Mouse (Mus musculus) limb, embryonic 11.5 days (tissue): ENCODE measurements around the gene Syngr4. TPM values are rescaled to one million over a fixed set of nuclear protein-coding genes. Genes with fewer than 3 reads are reported as not detected.
A peak's percentile ranks its signal among the peaks of the same experiment; 100 is the strongest.

Source experiments
- ATAC-seq: fragments of 200-750 bp; cut with Nextera tagmentation; 2 replicates; pipeline ENCODE4 v1.8.0; 2017; ENCODE audit warnings: low read depth; ENCODE audit not compliant: insufficient number of reproducible peaks, low FRiP score, low TSS enrichment
- DNase-seq: peaks from one replicate; pipeline ENCODE4 v3.0.0-alpha.2; 2015; ENCODE audit warnings: low spot score
- H3K27ac ChIP-seq: fragments of 300-500 bp; sonication (generic); replicated peaks from 2 replicates; pipeline ENCODE4 v1.5.1; 2014; ENCODE audit warnings: low read depth, mild to moderate bottlenecking, low read length
- H3K27me3 ChIP-seq: fragments of 300-500 bp; sonication (generic); 2 replicates; pipeline ENCODE4 v1.6.1; 2014; ENCODE audit warnings: mild to moderate bottlenecking, low read length, mixed read lengths; ENCODE audit not compliant: control insufficient read depth, insufficient read depth
- H3K36me3 ChIP-seq: fragments of 300-500 bp; sonication (generic); 2 replicates; pipeline ENCODE4 v1.6.1; 2014; ENCODE audit warnings: mild to moderate bottlenecking, low read length, moderate library complexity, mixed read lengths; ENCODE audit not compliant: control insufficient read depth, insufficient read depth
- H3K4me1 ChIP-seq: fragments of 300-500 bp; sonication (generic); 2 replicates; pipeline ENCODE4 v1.6.1; 2014; ENCODE audit warnings: low read length, mixed read lengths; ENCODE audit not compliant: control insufficient read depth, insufficient read depth
- H3K4me2 ChIP-seq: fragments of 300-500 bp; sonication (generic); 2 replicates; pipeline ENCODE4 v1.6.1; 2014; ENCODE audit warnings: low read depth, mild to moderate bottlenecking, moderate library complexity; ENCODE audit not compliant: severe bottlenecking
- H3K4me3 ChIP-seq: fragments of 300-500 bp; sonication (generic); 2 replicates; pipeline ENCODE4 v1.5.1; 2014; ENCODE audit warnings: low read depth, low read length
- H3K9ac ChIP-seq: fragments of 300-500 bp; sonication (generic); 2 replicates; pipeline ENCODE4 v1.6.1; 2014; ENCODE audit warnings: mild to moderate bottlenecking, low read length
- H3K9me3 ChIP-seq: fragments of 300-500 bp; sonication (generic); 2 replicates; pipeline ENCODE4 v1.6.1; 2016; ENCODE audit warnings: low read length; ENCODE audit not compliant: control insufficient read depth
- WGBS: fragments of 180-500 bp; shearing (Covaris S2); extraction: QIAGEN DNeasy Blood & Tissue Kit; methylation state at CpG from one replicate; pipeline ENCODE4 v1.1.7; 2014; 5-methylcytosine and 5-hydroxymethylcytosine counted together
- polyA plus RNA-seq: library from polyadenylated mRNA; unstranded; fragments of >200 nt; fragmentation: Nextera tagmentation; extraction: Ambion mirVana; gene quantifications from 2 replicates; pipeline ENCODE4 v1.2.1, GENCODE M21; 2014

The Syngr4 gene
- polyA plus RNA-seq, 1 experiment from 2014 or later = 1.8 TPM

DNA sequence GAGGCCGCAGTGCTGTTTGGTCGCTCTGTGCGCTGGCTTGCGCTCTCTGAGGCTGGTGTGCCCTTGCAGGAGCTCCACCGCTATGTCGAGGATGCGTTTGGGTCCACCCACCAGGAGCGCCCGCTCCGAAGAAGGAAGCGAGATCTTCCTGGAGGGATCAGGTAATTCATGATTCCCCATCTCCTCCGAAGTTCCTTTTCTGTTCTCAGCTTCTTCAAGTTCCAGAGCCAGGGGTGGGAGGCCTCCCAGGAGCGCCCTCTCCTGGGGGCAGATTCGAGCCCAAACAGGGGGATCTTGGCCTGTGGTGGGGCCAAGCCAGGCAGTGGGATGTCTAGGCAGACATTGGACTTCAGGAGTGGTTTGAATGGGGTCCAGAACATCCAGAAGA, 27.9 kb upstream of the Syngr4 start:
- DNase-seq = peak; percentile 61
- 11% methylated on average over 14 of the region's 14 CpGs for WGBS
- no peak overlapping the region for H3K9ac ChIP-seq
- peaks cover 19% of the 10 kb centered on the region for H3K4me1 ChIP-seq
- H3K4me3 ChIP-seq = peak overlapping the region; percentile 31
- no peaks in the 10 kb centered on the region for H3K9me3 ChIP-seq
- no peaks in the 10 kb centered on the region for H3K27me3 ChIP-seq
- no peak overlapping the region for H3K27ac ChIP-seq
- no peaks in the 10 kb centered on the region for H3K36me3 ChIP-seq
- H3K4me2 ChIP-seq = peak overlapping the region; percentile 56
- ATAC-seq = no peak

DNA sequence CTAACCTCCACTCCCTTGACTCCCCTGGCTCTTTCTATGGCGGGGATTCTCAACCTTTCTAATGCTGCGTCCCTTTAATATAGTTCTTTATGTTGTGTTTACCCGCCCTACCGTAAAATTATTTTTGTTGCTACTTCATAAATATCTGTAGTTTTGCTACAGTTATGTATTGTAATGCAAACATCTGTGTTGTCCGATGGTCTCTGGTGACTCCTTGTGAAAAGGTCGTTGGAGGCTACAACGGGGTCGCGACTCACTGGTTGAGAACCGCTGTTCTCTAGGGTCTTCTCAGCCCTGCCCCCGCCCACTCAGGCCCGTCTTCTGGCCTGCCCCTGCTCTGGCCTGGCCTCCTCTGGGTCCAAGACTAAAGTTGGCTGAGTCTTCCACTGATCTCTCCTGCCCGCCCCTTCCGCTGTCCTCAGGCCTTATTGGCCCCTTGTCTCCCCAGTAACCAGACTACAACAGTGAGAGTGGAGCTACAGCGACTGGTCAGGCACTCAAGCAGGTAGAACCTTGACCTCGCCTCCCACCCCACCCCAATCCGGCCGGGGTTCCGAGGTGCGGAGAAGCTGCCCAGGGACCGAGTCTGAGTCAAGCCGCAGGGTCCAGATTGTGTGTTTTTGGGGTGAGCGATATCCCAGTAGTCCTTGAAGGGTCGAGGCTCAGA, 27.4 kb upstream of the Syngr4 start, which contains the start of gene Ccdc114:
Gene Ccdc114 (plus strand): TSS at position 311 of the 667 bp plus-strand sequence.
- no peak within 1 kb of the TSS; the same call in 1 of the 2 replicates for H3K9ac ChIP-seq
- peak; percentile 67 for DNase-seq
- no peaks in the 10 kb centered on the region for H3K9me3 ChIP-seq
- no peaks in the 10 kb centered on the region for H3K36me3 ChIP-seq
- no peaks in the 10 kb centered on the region for H3K27me3 ChIP-seq
- H3K4me3 ChIP-seq = peak within 1 kb of the TSS; percentile 31
- WGBS = 4% methylated on average over 24 of the region's 24 CpGs
- H3K4me2 ChIP-seq = peak within 1 kb of the TSS; percentile 56
- peaks cover 19% of the 10 kb centered on the region for H3K4me1 ChIP-seq
- ATAC-seq = peak; percentile 14; the same call in 1 of the 2 replicates
- H3K27ac ChIP-seq = peak within 1 kb of the TSS; percentile 75

DNA sequence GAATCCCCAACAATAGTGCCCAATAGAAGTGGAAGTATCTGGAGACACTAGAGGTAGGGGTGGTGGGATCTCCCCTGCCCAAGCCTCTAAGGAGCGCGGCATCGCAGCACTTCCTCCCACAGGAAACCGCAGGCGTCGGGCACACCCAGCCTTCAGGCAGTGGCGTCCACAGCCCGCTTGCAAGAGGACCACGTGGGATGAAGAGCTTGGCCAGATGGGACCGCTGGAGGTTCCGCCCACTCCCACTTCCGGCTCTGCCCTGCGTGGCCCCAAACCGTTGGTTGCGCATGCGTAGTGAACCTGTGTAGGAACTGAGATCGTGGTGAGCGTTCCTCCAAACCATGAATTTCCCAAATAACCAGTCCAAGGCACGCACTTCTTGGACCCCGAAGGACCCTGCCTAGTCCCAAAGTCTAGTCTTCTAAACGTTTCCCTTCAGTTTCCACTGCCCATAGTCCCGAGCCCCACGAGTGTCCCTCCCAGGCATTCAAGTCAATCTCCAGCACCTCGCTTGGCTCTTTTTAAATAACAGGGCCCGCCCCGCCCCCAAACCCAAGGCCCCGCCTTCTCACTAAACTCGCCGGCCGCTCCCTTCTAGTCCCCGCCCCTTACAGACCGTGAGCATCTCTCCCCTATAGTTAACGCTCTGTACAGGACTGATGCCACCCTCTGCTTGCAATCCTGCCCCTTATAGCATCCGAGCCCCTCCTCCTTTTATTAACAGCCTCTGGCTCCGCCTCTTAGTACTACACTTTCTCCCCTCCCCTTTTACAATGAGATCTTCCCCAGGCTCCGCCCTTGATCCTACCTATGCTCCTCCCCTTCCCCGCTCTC, 26.6 kb upstream of the Syngr4 start:
- H3K4me3 ChIP-seq = peak overlapping the region; percentile 31
- no peaks in the 10 kb centered on the region for H3K27me3 ChIP-seq
- DNase-seq (peak; percentile 95), ATAC-seq (peak; percentile 87)
- H3K9ac ChIP-seq = no peak overlapping the region; the same call in 1 of the 2 replicates
- H3K4me1 ChIP-seq = peaks cover 19% of the 10 kb centered on the region
- peak overlapping the region; percentile 75 for H3K27ac ChIP-seq
- no peaks in the 10 kb centered on the region for H3K9me3 ChIP-seq
- no peaks in the 10 kb centered on the region for H3K36me3 ChIP-seq
- peak overlapping the region; percentile 56 for H3K4me2 ChIP-seq
- 2% methylated on average over 37 of the region's 37 CpGs for WGBS

DNA sequence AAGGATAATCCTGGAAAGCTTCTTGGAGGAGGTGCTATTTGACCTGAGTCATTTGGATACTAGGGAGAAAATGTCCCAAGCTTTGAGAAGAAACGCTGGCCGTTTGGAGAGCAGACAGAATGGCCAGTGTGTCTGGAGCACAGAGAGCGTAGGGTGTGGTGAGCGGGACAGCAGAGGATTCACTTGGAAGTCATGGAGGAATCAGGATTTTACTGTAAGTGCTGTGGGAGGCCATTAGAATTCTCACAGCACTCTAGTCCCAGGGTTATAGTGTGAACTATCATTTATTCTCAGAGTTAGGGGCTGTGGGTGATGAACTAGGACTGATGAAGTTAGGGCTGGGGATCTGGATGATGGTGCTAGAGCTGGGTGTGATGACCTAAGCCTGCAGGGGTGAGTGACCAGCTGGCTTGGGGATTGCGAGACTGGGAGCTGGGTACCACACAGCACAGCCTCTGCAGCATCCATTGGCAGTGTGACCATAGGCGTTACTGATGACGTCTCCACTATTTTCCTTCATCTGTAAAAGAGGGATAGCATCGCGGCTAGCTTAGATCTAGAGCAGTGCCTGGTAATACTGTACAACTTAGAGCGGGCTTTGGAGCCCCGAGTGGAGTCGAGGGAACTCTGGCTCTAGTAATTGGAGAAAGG, 25.6 kb upstream of the Syngr4 start:
- Histone ChIP-seq H3K4me3 (no peak overlapping the region), H3K27me3 (no peaks in the 10 kb centered on the region), H3K4me2 (no peak overlapping the region; the same call in none of the 2 replicates), H3K4me1 (peaks cover 29% of the 10 kb centered on the region), H3K9me3 (no peaks in the 10 kb centered on the region), H3K27ac (peak overlapping the region; percentile 75), H3K9ac (peak overlapping the region; percentile 34; the same call in 1 of the 2 replicates), H3K36me3 (no peaks in the 10 kb centered on the region)
- DNase-seq = no peak
- 80% methylated on average over 12 of the region's 12 CpGs for WGBS
- no peak for ATAC-seq

DNA sequence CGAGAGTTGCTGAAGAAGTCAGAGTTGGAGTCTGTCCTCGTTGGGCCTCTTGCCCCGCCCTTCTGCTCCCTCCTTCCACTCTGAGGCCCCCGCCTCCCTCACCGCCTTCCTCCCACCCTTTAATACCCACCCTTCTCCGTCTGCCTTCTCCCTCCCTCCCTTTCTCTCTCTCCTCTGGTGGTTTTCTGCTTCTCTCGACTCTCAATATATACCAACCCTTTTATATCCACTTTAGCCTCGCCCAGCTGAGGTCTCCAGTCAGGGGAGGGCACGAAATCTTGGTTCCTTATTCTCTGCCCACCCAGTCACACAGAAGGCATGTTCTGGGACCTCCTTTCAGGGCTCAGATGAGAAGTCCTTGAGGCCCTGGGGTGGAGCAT, 24.7 kb upstream of the Syngr4 start, which contains the start of gene Emp3:
Gene Emp3 (minus strand): TSS at position 163 of the 380 bp plus-strand sequence.
- H3K9ac ChIP-seq = peak within 1 kb of the TSS; percentile 35
- peak within 1 kb of the TSS; percentile 43 for H3K4me2 ChIP-seq
- H3K9me3 ChIP-seq = no peaks in the 10 kb centered on the region
- H3K36me3 ChIP-seq = no peaks in the 10 kb centered on the region
- 40% methylated on average over 9 of the region's 9 CpGs for WGBS
- no peak for ATAC-seq
- DNase-seq = no peak
- H3K27me3 ChIP-seq = no peaks in the 10 kb centered on the region
- peak within 1 kb of the TSS; percentile 16 for H3K4me3 ChIP-seq
- peak within 1 kb of the TSS; percentile 75; the same call in 1 of the 2 replicates for H3K27ac ChIP-seq
- peaks cover 38% of the 10 kb centered on the region for H3K4me1 ChIP-seq

DNA sequence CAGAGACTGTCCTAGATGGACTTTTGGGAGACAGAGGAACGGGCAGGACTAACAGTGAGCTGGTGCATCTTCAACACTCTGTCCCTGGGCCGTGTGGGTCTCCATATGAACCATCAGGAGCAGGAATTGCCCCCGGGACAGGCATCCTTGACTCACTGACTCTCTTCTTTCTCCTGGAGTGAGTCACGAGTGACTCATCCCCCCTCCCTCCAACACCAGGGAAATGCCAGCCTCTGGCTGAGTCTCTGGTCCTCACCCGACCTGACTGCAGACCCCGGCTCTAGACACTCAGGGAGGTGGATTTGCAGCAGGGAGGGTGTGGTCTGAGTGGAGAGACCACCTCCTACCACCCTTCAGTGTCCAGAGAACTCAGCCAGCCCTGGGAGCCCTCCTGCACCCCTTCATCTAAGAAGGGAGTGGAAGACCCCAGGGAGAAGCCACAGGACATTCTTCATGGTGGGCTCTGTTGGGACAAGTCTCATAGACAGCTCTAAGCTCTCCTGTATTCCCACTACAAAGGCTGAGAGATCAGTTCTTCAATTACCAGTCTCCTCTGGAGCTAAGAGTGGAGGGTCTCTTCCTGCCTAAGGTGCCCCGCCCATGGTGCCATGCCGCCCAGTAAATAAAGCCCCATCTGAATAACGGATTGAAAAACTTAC, 24.2 kb upstream of the Syngr4 start:
- no peak for DNase-seq
- peak overlapping the region; percentile 35 for H3K9ac ChIP-seq

DNA sequence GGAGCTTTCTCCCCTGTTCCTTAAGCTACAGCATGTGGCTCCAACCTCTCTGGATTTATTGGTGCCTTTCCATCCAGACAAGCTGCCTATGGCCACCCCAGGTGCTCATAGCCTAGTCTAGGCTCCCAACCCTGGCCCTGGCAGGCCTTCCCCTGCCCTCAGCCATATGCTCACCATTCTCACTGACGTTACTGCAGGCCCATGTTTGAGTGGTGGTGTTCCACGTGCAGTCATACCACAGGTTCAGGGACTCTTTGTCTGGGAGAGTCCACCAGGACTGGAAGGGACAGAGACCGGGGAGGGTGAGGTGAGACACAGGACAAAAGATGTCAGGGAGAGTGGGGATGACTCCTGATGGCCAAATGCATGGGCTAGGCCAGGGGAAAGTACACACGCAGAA, 23.2 kb upstream of the Syngr4 start:
- no peaks in the 10 kb centered on the region for H3K9me3 ChIP-seq
- H3K36me3 ChIP-seq = no peaks in the 10 kb centered on the region
- no peak overlapping the region for H3K4me2 ChIP-seq
- no peak overlapping the region for H3K27ac ChIP-seq
- H3K9ac ChIP-seq = no peak overlapping the region
- ATAC-seq (no peak), DNase-seq (no peak)
- H3K4me3 ChIP-seq = no peak overlapping the region
- H3K4me1 ChIP-seq = peaks cover 44% of the 10 kb centered on the region
- 77% methylated on average over 4 of the region's 4 CpGs for WGBS
- H3K27me3 ChIP-seq = no peaks in the 10 kb centered on the region

More for the DNA sequence above, 24.2 kb upstream of the Syngr4 start:
- 37% methylated on average over 9 of the region's 9 CpGs for WGBS
- Histone ChIP-seq H3K4me2 (peak overlapping the region; percentile 43), H3K4me3 (peak overlapping the region; percentile 16), H3K36me3 (no peaks in the 10 kb centered on the region), H3K27ac (no peak overlapping the region), H3K4me1 (peaks cover 43% of the 10 kb centered on the region), H3K27me3 (no peaks in the 10 kb centered on the region), H3K9me3 (no peaks in the 10 kb centered on the region)
- no peak for ATAC-seq
